Mouse (Mus musculus) heart, embryonic 14.5 days (tissue): ENCODE results near the gene Pars2. TPM values are rescaled to one million over a fixed set of nuclear protein-coding genes. Genes with fewer than 3 reads are reported as not detected.

ENCODE experiments used
- ATAC-seq: fragments of 200-750 bp; cut with Nextera tagmentation; 2 replicates; pipeline ENCODE4 v1.8.0; 2017; ENCODE audit warnings: low read depth, moderate TSS enrichment; ENCODE audit not compliant: insufficient number of reproducible peaks, insufficient read depth, low FRiP score
- H3K27ac ChIP-seq, 2 experiments: fragments of 200-500 bp in 1 of 2; fragments of 300-500 bp in 1 of 2; sonication (generic) in 1 of 2; replicated peaks in 1 of 2; 2 replicates each; pipeline ENCODE4 v1.5.1; 2012 to 2014; ENCODE audit warnings: low read depth in 2 of 2, low read length in 2 of 2, control low read depth in 1 of 2, mild to moderate bottlenecking in 1 of 2, mixed read lengths in 1 of 2; ENCODE audit not compliant: control insufficient read depth in 1 of 2, insufficient read depth in 1 of 2
- H3K27me3 ChIP-seq: fragments of 300-500 bp; sonication (generic); 2 replicates; pipeline ENCODE4 v1.6.1; 2014; ENCODE audit warnings: mild to moderate bottlenecking, low read length, control low read depth; ENCODE audit not compliant: control insufficient read depth, insufficient read depth
- H3K36me3 ChIP-seq: fragments of 300-500 bp; sonication (generic); 2 replicates; pipeline ENCODE4 v1.6.1; 2014; ENCODE audit warnings: mild to moderate bottlenecking, control low read depth, low read length, mixed read lengths; ENCODE audit not compliant: control insufficient read depth, insufficient read depth
- H3K4me1 ChIP-seq, 2 experiments: fragments of 200-500 bp in 1 of 2; fragments of 300-500 bp in 1 of 2; sonication (generic) in 1 of 2; 2 replicates each; pipeline ENCODE4 v1.6.1; 2012 to 2014; ENCODE audit warnings: low read length in 2 of 2, control low read depth in 1 of 2, mixed read lengths in 1 of 2; ENCODE audit not compliant: control insufficient read depth in 2 of 2, insufficient read depth in 2 of 2
- H3K4me2 ChIP-seq: fragments of 300-500 bp; sonication (generic); 2 replicates; pipeline ENCODE4 v1.6.1; 2014; ENCODE audit warnings: mild to moderate bottlenecking, low read length
- H3K4me3 ChIP-seq, 2 experiments: fragments of 200-500 bp in 1 of 2; fragments of 300-500 bp in 1 of 2; sonication (generic) in 1 of 2; 2 replicates each; pipeline ENCODE4 v1.5.1; 2012 to 2014; ENCODE audit warnings: low read length in 2 of 2, mild to moderate bottlenecking in 2 of 2, control low read depth in 1 of 2, low read depth in 1 of 2, moderate library complexity in 1 of 2; ENCODE audit not compliant: control insufficient read depth in 1 of 2, insufficient read depth in 1 of 2
- H3K9ac ChIP-seq: fragments of 300-500 bp; sonication (generic); 2 replicates; pipeline ENCODE4 v1.6.1; 2014; ENCODE audit warnings: mild to moderate bottlenecking, low read length
- H3K9me3 ChIP-seq: fragments of 300-500 bp; sonication (generic); 2 replicates; pipeline ENCODE4 v1.6.1; 2016; ENCODE audit warnings: low read length, control low read depth; ENCODE audit not compliant: control insufficient read depth
- WGBS: fragments of 180-500 bp; shearing (Covaris S2); extraction: QIAGEN DNeasy Blood & Tissue Kit; methylation state at CpG from one replicate; pipeline ENCODE4 v1.1.7; 2014; 5-methylcytosine and 5-hydroxymethylcytosine counted together
- polyA plus RNA-seq: library from polyadenylated mRNA; unstranded; fragments of >200 nt; fragmentation: Nextera tagmentation; extraction: Ambion mirVana; gene quantifications from 2 replicates; pipeline ENCODE4 v1.2.1, GENCODE M21; 2014

Gene Pars2
- polyA plus RNA-seq, 1 experiment from 2014 or later: 10.6 TPM

DNA sequence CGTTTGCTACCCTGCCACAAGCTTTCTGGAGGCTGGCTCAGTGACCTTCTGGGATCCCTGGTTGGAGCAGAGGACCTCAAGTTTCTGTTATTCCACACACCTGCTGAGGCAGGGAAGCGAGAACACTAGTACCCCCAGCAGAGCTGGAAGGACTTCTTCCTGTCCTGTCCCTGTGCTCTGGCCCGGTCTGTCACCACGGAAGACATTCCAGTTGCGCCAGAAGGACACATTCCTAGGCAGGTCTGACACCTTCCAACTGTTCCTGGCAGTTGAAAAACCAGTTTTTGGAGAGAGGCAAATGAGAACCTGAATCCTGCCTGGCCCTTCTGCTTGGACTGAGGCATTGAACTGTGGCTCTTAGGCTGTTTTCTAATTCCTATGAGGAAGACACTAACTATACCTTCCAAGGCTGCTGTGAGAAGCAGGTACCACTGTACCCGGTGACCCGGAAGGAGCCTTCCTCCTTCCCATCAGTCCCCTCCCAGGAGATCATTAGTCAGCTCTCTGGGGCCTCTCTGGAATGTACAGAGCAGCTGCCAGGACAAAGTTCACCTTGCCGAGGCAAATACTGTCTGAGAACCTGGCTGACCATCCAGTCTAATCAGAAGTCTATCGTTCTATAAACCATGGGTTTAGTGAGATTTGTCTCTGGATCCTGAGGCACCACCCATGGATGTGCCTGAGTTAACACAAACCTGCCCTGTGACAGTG lies 22.1 kb upstream of the Pars2 start:
- Histone ChIP-seq H3K9me3 (no peaks in the 10 kb centered on the region), H3K4me2 (no peak overlapping the region), H3K4me3 (no peak overlapping the region), H3K27me3 (peaks cover 30% of the 10 kb centered on the region), H3K27ac (no peak overlapping the region), H3K36me3 (no peaks in the 10 kb centered on the region), H3K4me1 (peaks cover 0 to 3% of the 10 kb centered on the region in 2 experiments; a peak in 1 of 4 replicates), H3K9ac (no peak overlapping the region)
- no peak for ATAC-seq
- WGBS: 31% methylated on average over 9 of the region's 9 CpGs

DNA sequence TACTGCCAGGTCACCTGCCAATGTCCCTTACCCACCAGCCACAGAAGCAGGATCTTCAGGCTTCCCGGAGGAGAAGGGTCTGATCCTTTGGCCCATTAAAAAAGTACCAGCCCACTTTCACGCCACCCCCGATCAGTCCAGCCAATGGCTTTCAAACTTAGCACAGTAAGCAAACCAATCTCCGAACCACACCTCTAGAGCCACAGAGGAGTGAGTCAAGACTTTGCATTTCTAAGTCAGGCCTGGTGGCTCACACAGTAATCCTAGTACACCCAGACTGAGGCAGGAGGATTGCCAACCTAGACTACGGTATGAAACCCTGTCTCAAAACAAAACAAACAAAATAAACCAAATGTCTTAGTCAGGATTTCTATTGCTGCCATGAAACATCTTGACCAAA lies 21.5 kb upstream of the Pars2 start:
- no peak overlapping the region for H3K9ac ChIP-seq
- H3K4me1 ChIP-seq: peaks cover 0 to 4% of the 10 kb centered on the region in 2 experiments; a peak in 1 of 4 replicates
- H3K4me3 ChIP-seq: no peak overlapping the region
- H3K27me3 ChIP-seq: peaks cover 24% of the 10 kb centered on the region
- no peaks in the 10 kb centered on the region for H3K36me3 ChIP-seq
- no peak overlapping the region for H3K27ac ChIP-seq
- 65% methylated on average over 5 of the region's 5 CpGs for WGBS
- ATAC-seq: no peak
- H3K4me2 ChIP-seq: no peak overlapping the region
- no peaks in the 10 kb centered on the region for H3K9me3 ChIP-seq

DNA sequence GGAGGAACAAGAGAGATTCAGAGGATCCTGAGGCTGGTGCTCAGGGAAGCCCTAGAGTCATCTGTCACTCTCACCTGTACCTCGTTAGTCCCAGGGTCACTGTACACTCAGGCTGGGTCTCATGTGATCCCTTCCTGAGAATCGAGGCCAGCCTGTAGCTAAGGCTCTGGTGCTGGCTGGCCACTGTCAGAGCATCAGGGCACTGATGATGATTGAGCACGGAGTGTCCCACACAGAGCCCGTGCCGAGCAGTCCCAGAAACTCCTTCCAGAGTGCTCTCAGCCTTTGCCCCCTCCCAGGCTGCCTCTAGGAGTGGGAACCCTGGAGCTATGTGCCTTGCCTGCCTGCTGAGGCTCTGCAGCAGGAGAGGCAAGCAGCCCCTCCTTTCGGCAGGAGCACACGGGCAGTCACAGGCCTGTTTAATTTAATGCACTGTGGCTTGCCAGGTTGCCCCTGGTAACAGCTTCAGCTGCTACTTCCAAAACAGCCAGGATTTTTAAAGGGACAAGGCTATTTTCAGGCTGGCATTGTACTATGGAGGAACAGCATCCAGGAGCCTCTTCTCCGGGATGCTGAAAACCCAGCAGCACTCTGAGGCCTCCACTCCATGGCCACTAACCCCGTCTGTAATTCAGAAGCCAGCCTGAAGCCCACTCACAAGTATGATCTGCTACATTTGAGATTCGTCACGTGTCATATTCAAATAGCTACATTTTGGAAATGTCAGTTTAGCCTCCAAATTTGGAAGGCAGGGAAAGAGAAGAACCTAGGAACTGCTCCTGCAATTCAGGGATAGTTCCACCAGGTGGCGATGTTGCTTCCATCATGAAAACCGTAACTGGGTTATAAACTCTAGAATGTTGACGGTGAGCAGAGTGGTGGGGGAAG lies 20.3 kb upstream of the Pars2 start:
- Histone ChIP-seq H3K4me1 (peaks cover 0 to 4% of the 10 kb centered on the region in 2 experiments; a peak in 1 of 4 replicates), H3K9me3 (no peaks in the 10 kb centered on the region), H3K27me3 (peaks cover 17% of the 10 kb centered on the region), H3K4me3 (no peak overlapping the region), H3K36me3 (no peaks in the 10 kb centered on the region), H3K9ac (no peak overlapping the region), H3K4me2 (no peak overlapping the region), H3K27ac (no peak overlapping the region)
- WGBS: 32% methylated on average over 14 of the region's 14 CpGs
- no peak for ATAC-seq

GRCm38 (mm10) chr4:106632313-106632712 lies 18.6 kb upstream of the Pars2 start:
- H3K36me3 ChIP-seq: no peaks in the 10 kb centered on the region
- no peak for ATAC-seq
- H3K27me3 ChIP-seq: peaks cover 15% of the 10 kb centered on the region; the same call in 1 of the 2 replicates
- no peak overlapping the region for H3K27ac ChIP-seq
- WGBS: 58% methylated on average over 1 of the region's 3 CpGs
- no peak overlapping the region for H3K9ac ChIP-seq
- H3K9me3 ChIP-seq: no peaks in the 10 kb centered on the region
- H3K4me2 ChIP-seq: no peak overlapping the region
- H3K4me1 ChIP-seq: peaks cover 0 to 4% of the 10 kb centered on the region in 2 experiments; a peak in 1 of 4 replicates
- no peak overlapping the region for H3K4me3 ChIP-seq

DNA sequence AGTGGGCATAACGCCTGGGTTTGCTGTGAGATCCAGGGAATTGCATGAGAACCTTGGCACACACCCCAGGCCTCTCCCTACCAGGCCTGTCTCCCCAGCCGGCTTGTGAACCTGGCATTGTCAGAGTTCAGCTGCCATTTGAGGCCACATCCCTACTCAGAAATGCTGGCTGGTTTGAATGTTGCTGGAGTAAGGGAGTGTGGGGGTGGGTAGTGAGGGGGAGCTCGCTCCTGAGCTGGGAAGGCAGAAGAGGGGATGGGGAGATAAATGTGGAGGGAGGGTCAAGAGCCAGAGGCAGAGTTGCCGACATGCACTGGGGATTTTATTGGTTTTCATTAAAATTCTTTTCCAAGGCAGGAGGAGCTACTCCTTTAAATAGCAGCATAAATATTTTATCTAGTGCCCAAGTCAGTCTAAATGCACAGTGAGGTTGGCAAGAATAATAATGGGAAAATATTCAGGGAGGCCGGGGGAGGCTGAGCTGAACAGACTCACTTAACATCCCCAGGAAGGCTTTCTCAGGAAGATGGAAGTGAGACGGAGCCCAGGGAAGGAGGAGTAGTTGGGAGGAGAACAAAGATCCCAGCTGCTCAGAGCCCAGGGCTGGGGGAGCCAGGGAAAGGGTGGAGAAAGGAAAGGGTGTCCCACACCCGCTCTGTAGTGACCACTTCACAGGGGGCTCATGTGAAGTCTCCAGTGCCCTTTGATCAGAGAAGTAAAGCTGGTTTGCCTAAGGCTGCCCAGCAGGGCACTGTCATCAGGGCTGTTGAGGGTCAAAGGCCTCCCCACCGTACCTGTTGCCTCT lies 17.4 kb upstream of the Pars2 start:
- no peak for ATAC-seq
- no peak overlapping the region for H3K4me2 ChIP-seq
- no peaks in the 10 kb centered on the region for H3K36me3 ChIP-seq
- peaks cover 0 to 4% of the 10 kb centered on the region in 2 experiments; a peak in 1 of 4 replicates for H3K4me1 ChIP-seq
- 22% methylated on average over 8 of the region's 8 CpGs for WGBS
- no peak overlapping the region for H3K9ac ChIP-seq
- H3K4me3 ChIP-seq: no peak overlapping the region
- no peaks in the 10 kb centered on the region for H3K9me3 ChIP-seq
- H3K27me3 ChIP-seq: peaks cover 15% of the 10 kb centered on the region; the same call in 1 of the 2 replicates
- H3K27ac ChIP-seq: peak overlapping the region; percentile 17 to 33; a peak in 1 of 4 replicates

DNA sequence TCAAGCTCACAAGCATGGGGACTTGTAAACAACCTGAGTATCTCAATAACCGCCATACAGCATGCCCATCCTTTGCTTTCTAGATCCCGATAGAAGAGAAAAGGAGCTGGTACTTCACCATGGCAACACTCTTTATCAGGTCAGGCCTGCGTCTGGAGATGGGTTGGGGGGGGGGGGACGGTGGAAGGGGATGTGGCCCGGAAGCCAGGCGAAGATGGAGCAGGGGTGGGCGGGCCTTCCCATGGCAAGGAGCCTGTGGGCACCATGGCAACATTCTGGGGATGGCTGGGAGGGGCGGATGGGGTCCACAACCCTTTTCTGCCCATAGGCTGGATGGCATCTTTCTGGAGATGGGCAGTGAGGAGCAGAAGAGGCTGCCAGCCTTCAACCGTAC lies 16.8 kb upstream of the Pars2 start:
- Histone ChIP-seq H3K4me2 (no peak overlapping the region), H3K36me3 (no peaks in the 10 kb centered on the region), H3K27me3 (peaks cover 15% of the 10 kb centered on the region; the same call in 1 of the 2 replicates), H3K9ac (no peak overlapping the region), H3K27ac (no peak overlapping the region), H3K4me3 (no peak overlapping the region), H3K4me1 (peaks cover 0 to 4% of the 10 kb centered on the region in 2 experiments; a peak in 1 of 4 replicates), H3K9me3 (no peaks in the 10 kb centered on the region)
- no peak for ATAC-seq
- WGBS: 33% methylated on average over 9 of the region's 9 CpGs
